Mouse (Mus musculus) heart, embryonic 10.5 days (tissue): ENCODE measurements around the gene Xylt1. TPM values are rescaled to one million over a fixed set of nuclear protein-coding genes. Genes with fewer than 3 reads are reported as not detected.

Source experiments
- DNase-seq: peaks from one replicate; pipeline ENCODE4 v3.0.0-alpha.2; 2017; ENCODE audit warnings: low spot score
- H3K27ac ChIP-seq: fragments of 300-500 bp; sonication (generic); 2 replicates; pipeline ENCODE4 v1.5.1; 2016; ENCODE audit warnings: mild to moderate bottlenecking
- H3K27me3 ChIP-seq: fragments of 300-500 bp; sonication (generic); 2 replicates; pipeline ENCODE4 v1.6.1; 2016; ENCODE audit warnings: mild to moderate bottlenecking; ENCODE audit not compliant: poor library complexity, insufficient read depth, severe bottlenecking
- H3K36me3 ChIP-seq: fragments of 300-500 bp; sonication (generic); 2 replicates; pipeline ENCODE4 v1.6.1; 2016; ENCODE audit warnings: mild to moderate bottlenecking, moderate library complexity
- H3K4me1 ChIP-seq: fragments of 300-500 bp; sonication (generic); 2 replicates; pipeline ENCODE4 v1.6.1; 2016; ENCODE audit warnings: mild to moderate bottlenecking
- H3K4me3 ChIP-seq: fragments of 300-500 bp; sonication (generic); 2 replicates; pipeline ENCODE4 v1.5.1; 2016; ENCODE audit warnings: mild to moderate bottlenecking, moderate library complexity
- H3K9me3 ChIP-seq: fragments of 300-500 bp; sonication (generic); 2 replicates; pipeline ENCODE4 v1.6.1; 2016; ENCODE audit warnings: mild to moderate bottlenecking, moderate library complexity
- WGBS: fragments of 180-500 bp; shearing (Covaris S2); methylation state at CpG from one replicate; pipeline ENCODE4 v1.1.7; 2016; 5-methylcytosine and 5-hydroxymethylcytosine counted together
- polyA plus RNA-seq: library from polyadenylated mRNA; unstranded; fragments of >200 nt; fragmentation: Nextera tagmentation; extraction: Ambion mirVana; gene quantifications from 2 replicates; pipeline ENCODE4 v1.2.1, GENCODE M21; 2016

The Xylt1 gene
- polyA plus RNA-seq, 1 experiment from 2014 or later: 1.8 TPM

DNA sequence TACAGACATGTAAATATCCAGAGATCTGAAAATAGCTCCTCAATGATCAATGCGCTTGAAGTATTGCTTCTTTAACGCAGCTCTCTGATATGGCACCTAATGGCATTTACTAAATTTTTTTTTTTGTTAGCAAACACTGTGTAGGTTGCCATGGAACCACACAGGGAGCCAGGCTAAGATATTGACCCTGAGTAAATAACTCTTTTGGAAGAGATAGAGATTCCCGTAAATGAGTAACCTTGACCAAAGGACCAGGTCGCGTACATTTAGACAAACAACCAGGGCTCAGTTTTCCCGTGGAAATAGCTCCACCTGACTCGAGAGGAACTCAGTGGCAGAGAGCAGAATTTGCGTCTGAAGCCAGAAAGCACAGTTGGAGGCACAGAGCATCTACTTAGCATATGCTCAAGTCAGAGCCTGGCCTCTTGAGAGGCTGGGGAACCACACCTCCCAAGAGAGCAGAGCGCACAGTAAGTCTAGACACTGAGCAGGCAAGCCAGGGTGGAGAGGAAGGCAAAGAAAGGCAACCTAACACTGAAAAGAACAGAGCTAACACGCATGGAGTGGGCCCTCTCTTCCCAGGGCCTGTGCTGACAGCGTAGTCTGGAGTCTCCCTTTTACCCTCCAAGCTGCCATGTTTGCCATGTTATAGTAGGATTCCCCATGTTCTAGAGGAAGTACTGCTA is 232.2 kb downstream of the Xylt1 start:
- Histone ChIP-seq H3K27me3 (no peaks in the 10 kb centered on the region), H3K4me1 (no peaks in the 10 kb centered on the region), H3K9me3 (no peaks in the 10 kb centered on the region), H3K4me3 (no peak overlapping the region), H3K27ac (no peak overlapping the region), H3K36me3 (no peaks in the 10 kb centered on the region)
- DNase-seq: no peak
- 75% methylated on average over 11 of the region's 11 CpGs for WGBS

DNA sequence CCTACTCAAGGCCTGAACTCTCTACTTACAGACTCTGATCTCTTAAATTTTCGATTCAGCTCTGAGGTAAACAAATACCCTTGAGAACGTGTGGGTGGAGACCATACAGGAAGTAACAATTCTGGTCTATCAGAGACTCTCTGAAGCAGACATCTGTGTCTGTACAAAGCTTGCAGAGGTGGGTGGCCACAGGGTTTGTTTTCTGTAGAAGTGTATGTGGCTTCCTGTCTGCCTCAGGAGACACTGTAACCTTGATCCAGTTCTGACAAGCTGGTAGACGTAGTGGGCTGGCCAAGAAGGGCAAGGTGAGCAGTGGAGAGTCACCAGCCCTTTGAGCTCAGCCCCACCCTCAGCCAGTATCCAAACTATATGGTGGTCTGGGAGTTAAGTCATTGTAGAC is 233.0 kb downstream of the Xylt1 start:
- DNase-seq: no peak
- no peaks in the 10 kb centered on the region for H3K36me3 ChIP-seq
- H3K27me3 ChIP-seq: no peaks in the 10 kb centered on the region
- H3K4me1 ChIP-seq: no peaks in the 10 kb centered on the region
- no peaks in the 10 kb centered on the region for H3K9me3 ChIP-seq
- no peak overlapping the region for H3K4me3 ChIP-seq
- no peak overlapping the region for H3K27ac ChIP-seq
- 60% methylated on average over 3 of the region's 3 CpGs for WGBS

- 72% methylated on average over 2 of the region's 2 CpGs for WGBS
Observed at GRCm38 (mm10) chr7:117614346-117614745, 233.6 kb downstream of the Xylt1 start.

GRCm38 (mm10) chr7:117614851-117615250 is 234.1 kb downstream of the Xylt1 start:
- 72% methylated on average over 5 of the region's 5 CpGs for WGBS

More at GRCm38 (mm10) chr7:117614346-117614745, 233.6 kb downstream of the Xylt1 start:
- H3K4me3 ChIP-seq: no peak overlapping the region
- no peaks in the 10 kb centered on the region for H3K36me3 ChIP-seq
- no peak overlapping the region for H3K27ac ChIP-seq
- H3K4me1 ChIP-seq: no peaks in the 10 kb centered on the region
- H3K9me3 ChIP-seq: no peaks in the 10 kb centered on the region
- DNase-seq: no peak
- no peaks in the 10 kb centered on the region for H3K27me3 ChIP-seq

GRCm38 (mm10) chr7:117616277-117616676 is 235.5 kb downstream of the Xylt1 start:
- 74% methylated on average over 5 of the region's 5 CpGs for WGBS
- H3K4me3 ChIP-seq: no peak overlapping the region
- H3K27me3 ChIP-seq: no peaks in the 10 kb centered on the region
- no peak for DNase-seq
- H3K9me3 ChIP-seq: no peaks in the 10 kb centered on the region
- no peaks in the 10 kb centered on the region for H3K4me1 ChIP-seq
- no peak overlapping the region for H3K27ac ChIP-seq
- no peaks in the 10 kb centered on the region for H3K36me3 ChIP-seq

More at GRCm38 (mm10) chr7:117614851-117615250, 234.1 kb downstream of the Xylt1 start:
- Histone ChIP-seq H3K4me1 (no peaks in the 10 kb centered on the region), H3K9me3 (no peaks in the 10 kb centered on the region), H3K27ac (no peak overlapping the region), H3K36me3 (no peaks in the 10 kb centered on the region), H3K27me3 (no peaks in the 10 kb centered on the region), H3K4me3 (no peak overlapping the region)
- DNase-seq: no peak

DNA sequence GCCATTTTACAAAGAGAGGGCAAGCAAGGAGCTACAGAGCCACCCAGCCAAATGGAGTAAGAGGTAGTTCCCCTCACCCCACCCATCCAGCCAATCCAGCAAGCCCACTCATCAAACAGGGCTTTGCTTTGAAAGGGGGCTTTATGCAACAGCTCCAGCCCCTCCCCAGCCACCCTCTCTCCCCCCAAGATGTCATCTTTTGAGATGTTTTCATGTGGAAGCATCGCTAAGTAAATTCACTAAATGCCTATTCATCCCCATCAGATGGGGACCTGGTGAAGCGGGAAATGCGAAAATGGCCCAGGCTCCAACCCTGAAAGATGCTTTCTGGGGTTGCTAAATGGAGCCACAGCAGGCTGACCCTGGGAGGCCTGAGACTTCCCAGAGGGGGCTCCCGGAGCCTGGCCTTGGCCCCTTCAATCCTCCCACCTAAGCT is 238.0 kb downstream of the Xylt1 start:
- DNase-seq: no peak
- 50% methylated on average over 4 of the region's 4 CpGs for WGBS
- Histone ChIP-seq H3K27ac (no peak overlapping the region), H3K4me3 (no peak overlapping the region), H3K9me3 (no peaks in the 10 kb centered on the region), H3K36me3 (no peaks in the 10 kb centered on the region), H3K27me3 (no peaks in the 10 kb centered on the region), H3K4me1 (no peaks in the 10 kb centered on the region)

- Histone ChIP-seq H3K27me3 (no peaks in the 10 kb centered on the region), H3K4me1 (no peaks in the 10 kb centered on the region), H3K9me3 (no peaks in the 10 kb centered on the region), H3K4me3 (no peak overlapping the region), H3K27ac (no peak overlapping the region), H3K36me3 (no peaks in the 10 kb centered on the region)
- WGBS: 87% methylated on average over 4 of the region's 4 CpGs
- no peak for DNase-seq
Observed at GRCm38 (mm10) chr7:117621566-117621965, 240.8 kb downstream of the Xylt1 start.

- no peaks in the 10 kb centered on the region for H3K36me3 ChIP-seq
Observed at GRCm38 (mm10) chr7:117622769-117623168, 242.0 kb downstream of the Xylt1 start.

GRCm38 (mm10) chr7:117628791-117629190 is 248.0 kb downstream of the Xylt1 start:
- no peak overlapping the region for H3K27ac ChIP-seq
- no peaks in the 10 kb centered on the region for H3K27me3 ChIP-seq
- no peaks in the 10 kb centered on the region for H3K4me1 ChIP-seq
- 81% methylated on average over 3 of the region's 3 CpGs for WGBS
- H3K4me3 ChIP-seq: no peak overlapping the region
- no peak for DNase-seq
- no peaks in the 10 kb centered on the region for H3K36me3 ChIP-seq
- H3K9me3 ChIP-seq: no peaks in the 10 kb centered on the region

More at GRCm38 (mm10) chr7:117622769-117623168, 242.0 kb downstream of the Xylt1 start:
- 60% methylated on average over 2 of the region's 2 CpGs for WGBS
- H3K27me3 ChIP-seq: no peaks in the 10 kb centered on the region
- no peaks in the 10 kb centered on the region for H3K4me1 ChIP-seq
- no peak overlapping the region for H3K4me3 ChIP-seq
- no peaks in the 10 kb centered on the region for H3K9me3 ChIP-seq
- H3K27ac ChIP-seq: no peak overlapping the region
- DNase-seq: no peak

- H3K4me3 ChIP-seq: no peak overlapping the region
- WGBS: 64% methylated on average over 5 of the region's 5 CpGs
Observed at GRCm38 (mm10) chr7:117630657-117631056, 249.9 kb downstream of the Xylt1 start.

GRCm38 (mm10) chr7:117635584-117635983 is 254.8 kb downstream of the Xylt1 start:
- 79% methylated on average over 4 of the region's 4 CpGs for WGBS

More at GRCm38 (mm10) chr7:117630657-117631056, 249.9 kb downstream of the Xylt1 start:
- no peak for DNase-seq
- no peaks in the 10 kb centered on the region for H3K36me3 ChIP-seq
- no peaks in the 10 kb centered on the region for H3K27me3 ChIP-seq
- no peaks in the 10 kb centered on the region for H3K9me3 ChIP-seq
- H3K4me1 ChIP-seq: no peaks in the 10 kb centered on the region
- H3K27ac ChIP-seq: no peak overlapping the region

GRCm38 (mm10) chr7:117636713-117637112 is 255.9 kb downstream of the Xylt1 start:
- Histone ChIP-seq H3K27me3 (no peaks in the 10 kb centered on the region), H3K9me3 (no peaks in the 10 kb centered on the region), H3K36me3 (no peaks in the 10 kb centered on the region), H3K27ac (no peak overlapping the region), H3K4me1 (no peaks in the 10 kb centered on the region), H3K4me3 (no peak overlapping the region)
- WGBS: 74% methylated on average over 3 of the region's 3 CpGs
- DNase-seq: no peak

More at GRCm38 (mm10) chr7:117635584-117635983, 254.8 kb downstream of the Xylt1 start:
- Histone ChIP-seq H3K4me1 (no peaks in the 10 kb centered on the region), H3K9me3 (no peaks in the 10 kb centered on the region), H3K27ac (no peak overlapping the region), H3K4me3 (no peak overlapping the region), H3K36me3 (no peaks in the 10 kb centered on the region), H3K27me3 (no peaks in the 10 kb centered on the region)
- DNase-seq: no peak

- no peak overlapping the region for H3K4me3 ChIP-seq
- 80% methylated on average over 2 of the region's 2 CpGs for WGBS
- H3K27me3 ChIP-seq: no peaks in the 10 kb centered on the region
- no peaks in the 10 kb centered on the region for H3K36me3 ChIP-seq
- no peaks in the 10 kb centered on the region for H3K9me3 ChIP-seq
- H3K27ac ChIP-seq: no peak overlapping the region
- no peaks in the 10 kb centered on the region for H3K4me1 ChIP-seq
- DNase-seq: no peak
Observed at GRCm38 (mm10) chr7:117637997-117638396, 257.2 kb downstream of the Xylt1 start.

GRCm38 (mm10) chr7:117652637-117653036 is 271.9 kb downstream of the Xylt1 start:
- 74% methylated on average over 1 of the region's 1 CpGs for WGBS
- 0 out of 2 replicates have a peak, but pooled peaks cover 5% of the 10 kb centered on the region for H3K36me3 ChIP-seq
- no peaks in the 10 kb centered on the region for H3K9me3 ChIP-seq
- H3K4me1 ChIP-seq: no peaks in the 10 kb centered on the region
- H3K27me3 ChIP-seq: no peaks in the 10 kb centered on the region
- no peak for DNase-seq
- no peak overlapping the region for H3K27ac ChIP-seq
- H3K4me3 ChIP-seq: no peak overlapping the region
